Mouse (Mus musculus) adrenal gland, postnatal 36 days (tissue): Measurements from ENCODE around the gene Wwp2. TPM values are rescaled to one million over a fixed set of nuclear protein-coding genes. Genes with fewer than 3 reads are reported as not detected.

Experiments
- DNase-seq, 2 experiments: peaks; one replicate each; pipeline ENCODE4 v3.0.0; 2021; ENCODE audit warnings: mixed read lengths in 1 of 2
- total RNA-seq, 2 experiments: library from RNA; stranded (reverse); gene quantifications; 2 replicates each; pipeline ENCODE4 v1.2.3; 2021

The Wwp2 gene
- total RNA-seq, 2 experiments from 2014 or later, result 32.3 to 43.3 TPM

DNA sequence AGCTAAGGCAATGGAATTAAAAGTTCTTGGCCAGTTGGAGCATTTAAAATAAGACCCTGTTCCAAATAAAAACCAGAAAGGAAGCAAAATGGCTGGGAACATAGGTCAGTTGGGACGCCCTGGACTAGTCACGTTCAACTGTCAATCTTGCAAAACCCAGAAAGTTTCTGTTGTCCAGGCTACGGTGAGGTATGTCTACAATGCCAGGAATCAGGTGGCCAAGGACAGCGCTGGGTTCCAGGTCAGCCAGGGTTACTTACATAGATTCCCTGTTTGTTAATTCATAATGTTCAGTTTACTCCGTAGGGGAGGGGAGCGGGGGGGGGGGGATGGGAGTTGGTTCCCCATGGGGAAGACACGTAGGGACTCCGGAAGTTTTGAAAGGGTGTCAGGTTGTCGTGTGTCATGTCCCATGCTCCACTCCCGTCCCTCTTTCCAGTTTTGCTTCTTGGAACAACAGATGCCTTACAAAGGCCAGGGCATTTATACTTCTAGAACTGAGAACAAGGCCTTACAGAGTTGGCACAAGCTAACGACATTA, 674 bp upstream of the Wwp2 start:
- no peak for DNase-seq

DNA sequence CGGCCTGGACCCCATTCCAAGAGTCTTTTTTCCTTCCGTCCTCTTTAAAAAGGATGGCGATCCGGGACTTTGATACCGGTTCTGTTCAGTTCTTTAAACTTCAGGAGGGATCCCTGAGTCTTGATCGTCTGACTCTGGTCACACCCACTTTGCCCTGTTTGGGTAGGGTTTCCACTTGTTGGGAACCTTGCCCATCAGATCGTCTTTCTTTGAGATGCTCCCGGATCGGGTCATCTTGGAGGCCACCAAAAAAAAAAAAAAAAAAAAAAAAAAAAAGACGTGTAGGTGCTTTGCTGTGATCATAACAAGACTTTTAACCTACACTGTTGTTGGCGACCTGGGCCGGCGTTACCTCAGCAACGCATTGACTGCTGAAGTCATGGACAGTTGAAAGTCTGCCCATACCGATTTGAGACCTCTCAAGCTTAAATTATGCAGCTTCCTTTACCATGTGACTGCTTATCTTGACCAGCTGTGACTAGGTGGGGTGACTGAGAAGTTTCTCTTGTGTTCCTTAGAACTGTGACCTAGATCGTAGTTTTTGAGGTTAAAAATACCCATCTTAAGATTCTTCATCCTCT, 766 bp downstream of the Wwp2 start:
- DNase-seq, result peak; percentile 24 to 33

DNA sequence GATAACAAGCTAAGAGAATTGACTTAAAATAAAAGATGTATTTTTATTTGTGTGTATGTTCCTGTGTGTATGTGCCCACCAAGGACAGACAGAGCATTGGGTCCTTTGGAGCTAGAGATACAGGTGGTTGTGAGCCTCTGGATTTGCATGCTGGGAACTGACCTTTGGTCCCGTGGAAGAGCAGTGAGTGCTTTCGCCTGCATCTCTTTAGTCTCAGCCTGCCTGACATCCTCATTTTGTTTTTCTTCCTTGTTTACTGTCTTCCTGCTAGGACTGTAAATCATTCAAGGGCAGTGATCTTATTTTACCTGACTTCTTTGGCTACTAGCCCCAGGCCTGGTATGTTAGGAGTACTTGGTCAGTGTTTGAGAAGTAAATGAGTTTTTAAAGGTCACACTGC, 1.5 kb downstream of the Wwp2 start:
- DNase-seq, result no peak

DNA sequence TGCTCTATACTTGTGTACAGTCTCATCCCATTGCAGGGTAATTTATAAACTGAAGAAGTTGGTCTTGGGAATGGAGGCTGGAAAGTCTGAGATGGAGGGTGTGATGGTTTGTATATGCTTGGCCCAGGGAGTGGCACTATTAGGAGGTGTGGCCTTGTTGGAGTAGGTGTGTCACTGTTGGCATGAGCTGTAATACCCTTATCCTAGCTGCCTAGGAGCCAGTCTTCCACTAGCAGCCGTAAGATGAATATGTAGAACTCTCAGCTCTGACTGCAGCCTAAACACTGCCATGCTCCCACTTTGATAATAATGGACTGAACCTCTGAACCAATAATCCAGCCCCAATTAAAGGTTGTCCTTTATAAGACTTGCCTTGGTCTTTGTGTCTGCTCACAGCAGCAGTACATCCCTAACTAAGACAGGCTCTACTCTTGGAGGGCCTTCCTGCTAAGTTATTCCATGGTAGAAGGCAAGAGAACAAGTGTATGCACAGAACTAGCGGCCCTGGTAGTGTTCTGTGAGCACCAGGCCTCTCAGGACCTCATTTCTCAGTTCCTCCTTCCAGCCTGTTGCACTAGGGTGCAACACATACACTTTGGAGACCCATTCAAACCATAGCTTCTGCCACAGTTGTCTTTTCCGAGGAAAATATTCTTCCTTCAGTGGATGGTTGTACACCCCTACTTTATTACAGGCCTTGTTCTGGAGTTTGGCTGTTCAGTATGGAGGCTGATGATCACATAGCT, 3.9 kb downstream of the Wwp2 start:
- DNase-seq, result no peak

DNA sequence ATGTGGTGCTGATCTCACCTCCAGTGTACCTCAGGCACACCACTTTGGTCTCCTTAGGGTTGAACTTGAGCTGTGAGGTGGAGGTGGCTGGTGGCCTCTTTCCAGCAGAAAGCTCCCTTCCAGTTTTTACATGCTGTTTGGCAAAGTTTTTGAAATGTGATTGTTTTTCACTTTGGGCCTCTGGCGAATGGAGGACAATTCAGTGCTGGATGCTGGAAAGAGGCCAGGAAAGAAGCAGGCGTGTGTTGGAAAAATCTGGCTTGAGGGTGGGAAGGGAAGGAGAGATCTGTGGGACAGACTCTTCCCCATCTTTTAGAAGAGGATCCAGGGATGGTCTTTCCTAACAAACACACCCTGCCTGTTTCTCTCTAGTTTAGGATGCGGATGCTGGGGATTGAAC, 8.5 kb downstream of the Wwp2 start:
- no peak for DNase-seq

DNA sequence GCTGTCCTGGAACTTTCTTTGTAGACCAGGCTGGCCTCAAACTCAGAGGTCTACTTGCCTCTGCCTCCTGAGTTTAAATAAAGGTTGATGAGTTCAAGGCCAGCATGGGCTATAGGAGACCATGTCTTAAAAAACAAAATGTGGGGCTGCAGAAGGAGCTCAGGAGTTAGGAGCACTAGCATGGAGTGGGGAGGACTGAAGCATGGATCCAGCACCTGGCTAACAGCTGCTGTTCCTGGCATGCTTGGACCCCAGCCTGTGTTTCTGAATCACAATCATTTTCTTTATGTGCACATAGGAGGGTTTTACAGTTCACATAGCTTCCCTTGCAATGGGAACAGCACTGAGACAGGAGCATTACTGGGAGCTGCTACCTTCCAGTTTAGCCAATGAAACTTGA, 11.5 kb downstream of the Wwp2 start:
- no peak for DNase-seq

DNA sequence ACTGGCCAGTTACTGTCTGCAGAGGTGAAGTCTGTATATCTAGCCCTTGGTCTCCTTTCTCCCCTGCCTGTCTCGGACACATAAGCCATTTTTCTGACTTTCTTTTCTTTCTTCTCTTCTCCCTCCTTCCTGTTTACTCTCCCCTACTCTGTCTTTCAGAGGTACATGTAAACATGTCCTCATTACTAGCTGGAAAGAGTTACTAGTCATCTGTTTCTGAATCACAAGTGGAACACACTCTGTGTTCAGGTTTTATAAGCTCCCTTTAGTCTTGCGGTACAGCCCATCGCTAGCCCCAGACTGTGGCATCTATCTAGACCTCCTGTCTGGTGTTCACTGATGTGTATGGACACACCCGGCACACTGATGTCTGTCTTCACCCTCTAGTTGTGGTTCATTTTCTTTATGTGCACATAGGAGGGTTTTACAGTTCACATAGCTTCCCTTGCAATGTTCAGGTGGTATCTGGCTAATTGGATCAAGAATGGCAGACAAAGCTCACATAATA, 12.3 kb downstream of the Wwp2 start:
- no peak for DNase-seq

DNA sequence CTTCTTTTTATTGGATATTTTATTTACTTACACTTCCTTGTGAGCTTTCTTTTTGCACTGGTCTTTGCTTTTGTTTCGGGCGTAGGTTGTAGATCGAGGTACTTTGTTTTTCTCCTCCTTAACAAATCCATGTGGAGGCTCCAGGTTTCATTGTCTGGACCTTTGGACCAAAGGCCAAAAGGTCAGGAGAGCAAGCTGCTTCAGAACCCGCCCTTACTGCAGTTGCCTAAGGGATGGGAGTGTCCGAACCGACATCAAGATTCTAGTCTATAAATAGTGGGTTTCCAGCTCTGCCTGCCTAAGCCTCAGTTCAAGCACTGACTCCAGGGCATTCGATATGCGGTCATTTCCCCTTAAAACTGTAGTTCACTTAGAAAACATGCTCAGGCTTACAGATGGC, 13.0 kb downstream of the Wwp2 start:
- no peak for DNase-seq

DNA sequence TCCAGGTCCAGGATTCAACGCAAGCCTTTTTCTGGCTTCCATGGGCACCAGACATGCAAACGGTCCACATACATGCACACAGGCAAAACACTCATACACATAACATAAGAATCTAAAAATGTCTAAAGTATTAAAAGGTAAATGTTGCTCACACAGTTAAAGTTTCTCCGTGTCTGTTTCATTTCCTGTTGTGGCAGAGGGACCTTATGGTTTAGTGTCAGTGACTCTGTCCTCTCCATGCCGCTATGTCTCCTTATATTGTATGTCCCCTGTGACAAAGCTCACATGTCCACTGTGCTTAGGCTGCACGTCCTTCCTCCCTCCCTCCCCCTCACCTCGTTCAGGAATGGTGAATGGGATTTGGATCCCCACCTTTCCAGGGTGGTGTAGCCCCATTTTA, 13.5 kb downstream of the Wwp2 start:
- no peak for DNase-seq

DNA sequence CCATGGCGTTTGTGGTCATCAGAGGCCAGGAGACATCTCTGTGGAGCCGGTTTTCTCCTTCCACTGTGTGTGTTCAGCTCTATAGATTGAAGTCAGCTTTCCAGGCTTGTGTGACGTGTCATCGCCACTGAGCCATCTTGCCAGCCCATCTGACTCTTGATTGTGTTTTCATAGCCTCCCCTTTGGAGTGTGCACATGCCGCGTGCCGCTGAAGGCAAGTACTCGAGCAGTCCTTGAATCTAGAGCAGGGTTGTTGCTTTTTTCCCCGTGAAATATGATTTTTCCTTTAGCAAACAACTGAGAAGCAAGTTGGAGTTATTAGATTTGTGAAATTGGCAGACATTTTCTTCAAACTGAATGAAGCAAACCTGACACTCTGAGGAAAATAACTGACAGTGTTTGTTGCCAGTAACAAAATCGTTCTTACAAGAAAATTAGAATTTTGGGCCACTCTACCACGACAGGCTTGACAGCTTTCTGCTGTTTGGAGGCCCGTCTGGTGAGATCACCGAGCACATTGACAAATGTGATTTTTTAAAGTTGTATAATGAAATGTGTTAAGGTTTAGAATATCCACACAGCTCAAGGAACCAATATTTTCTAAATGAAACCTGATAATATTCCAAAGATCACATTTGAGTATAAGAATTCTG, 15.4 kb downstream of the Wwp2 start:
- DNase-seq, result no peak

DNA sequence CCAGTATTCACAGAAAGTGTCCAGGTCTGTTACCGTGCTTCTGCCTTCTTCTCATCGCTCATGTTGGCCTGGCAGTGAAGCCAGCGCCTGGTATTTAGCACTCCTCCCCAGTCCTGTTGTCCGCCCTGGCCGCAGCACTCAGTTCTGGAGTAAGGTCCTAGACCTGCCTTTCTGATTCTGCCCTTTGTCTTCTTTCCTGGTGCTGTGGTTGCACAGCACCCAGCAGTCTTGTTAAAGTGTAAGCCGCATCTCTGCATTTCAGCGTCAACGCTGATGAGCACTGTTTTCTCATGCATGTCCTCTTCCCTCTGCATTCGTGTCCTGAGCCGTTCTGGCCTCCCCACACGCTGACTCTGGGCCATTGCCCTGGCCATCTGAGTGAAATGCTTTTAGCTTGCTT, 17.2 kb downstream of the Wwp2 start:
- no peak for DNase-seq

DNA sequence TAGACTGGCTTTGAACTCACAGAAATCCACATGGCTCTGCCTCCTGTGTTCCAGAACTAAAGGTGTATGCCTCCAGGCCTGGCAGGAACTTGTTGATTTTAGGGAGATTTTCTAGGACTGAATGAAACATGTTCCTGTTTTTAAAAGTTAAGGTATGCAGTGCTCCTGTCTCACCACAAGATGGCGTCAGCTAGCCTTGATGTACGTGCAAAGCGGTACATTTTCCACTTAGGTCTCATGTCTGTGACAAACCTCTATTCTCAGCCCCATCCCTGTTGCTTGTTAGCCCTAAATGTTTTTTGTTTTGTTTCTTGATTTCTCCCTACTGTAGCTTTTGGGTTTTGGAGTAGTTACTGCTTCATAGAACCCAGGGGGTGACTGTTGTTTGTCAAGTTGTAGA, 19.1 kb downstream of the Wwp2 start:
- DNase-seq, result peak; percentile 25 to 51

DNA sequence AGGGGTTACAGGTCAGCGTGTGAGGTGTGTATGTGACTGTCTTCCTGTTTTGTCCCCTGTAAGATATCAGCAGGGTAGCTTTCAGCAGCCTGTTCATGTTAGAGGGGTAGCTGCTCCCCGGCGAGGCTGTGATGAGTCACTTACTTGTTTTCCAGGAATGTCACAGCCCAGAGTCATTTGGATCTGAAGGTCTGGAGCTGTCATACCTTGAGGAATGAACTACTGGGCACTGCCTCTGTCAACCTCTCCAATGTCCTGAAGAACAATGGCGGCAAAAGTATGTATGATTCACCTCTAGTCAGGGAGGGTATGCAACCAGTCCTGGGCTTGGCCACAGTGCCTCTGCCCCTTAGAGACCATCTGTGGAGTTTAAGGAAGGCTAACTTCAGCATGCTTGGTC, 21.6 kb downstream of the Wwp2 start:
- DNase-seq, result peak; percentile 34 to 39

DNA sequence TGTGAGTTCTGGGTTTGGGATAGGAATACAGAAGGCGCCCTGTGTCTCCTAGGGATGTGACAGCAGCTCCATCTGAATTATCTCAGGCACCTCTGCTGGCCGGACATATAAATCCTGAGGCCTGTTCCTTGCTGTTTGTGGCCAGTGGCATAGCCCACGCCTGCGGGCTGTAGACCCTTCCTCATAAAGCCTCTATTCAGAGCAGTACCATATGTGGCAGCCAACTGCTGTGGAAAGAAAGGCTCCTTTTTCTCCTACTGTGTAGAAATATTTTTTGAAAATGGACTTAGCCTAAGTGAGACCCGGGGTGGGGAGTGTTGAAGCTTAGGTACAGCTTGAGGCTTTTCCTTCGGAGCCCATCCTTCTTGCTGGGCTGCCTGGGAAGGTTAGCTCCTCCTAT, 22.1 kb downstream of the Wwp2 start:
- DNase-seq, result no peak

DNA sequence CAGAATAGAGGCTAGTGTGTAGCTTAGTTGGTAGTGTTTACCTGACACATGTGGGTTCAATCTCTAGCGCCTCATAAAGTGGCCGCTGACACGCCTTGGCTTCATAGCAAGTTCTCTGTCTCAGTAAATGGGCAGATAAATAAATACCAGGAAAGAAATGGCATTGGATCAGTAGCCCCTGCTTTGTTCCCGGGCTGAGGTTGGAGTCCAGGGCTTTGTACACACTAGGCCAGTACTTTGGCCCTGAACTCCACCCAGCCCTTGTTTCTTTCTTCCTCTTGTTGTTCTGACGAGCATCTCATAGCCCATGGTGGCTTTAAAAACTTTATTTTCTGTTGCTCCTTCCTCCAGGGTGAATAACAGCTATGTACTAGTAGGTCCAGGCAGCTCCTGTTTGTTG, 26.3 kb downstream of the Wwp2 start:
- DNase-seq, result no peak

DNA sequence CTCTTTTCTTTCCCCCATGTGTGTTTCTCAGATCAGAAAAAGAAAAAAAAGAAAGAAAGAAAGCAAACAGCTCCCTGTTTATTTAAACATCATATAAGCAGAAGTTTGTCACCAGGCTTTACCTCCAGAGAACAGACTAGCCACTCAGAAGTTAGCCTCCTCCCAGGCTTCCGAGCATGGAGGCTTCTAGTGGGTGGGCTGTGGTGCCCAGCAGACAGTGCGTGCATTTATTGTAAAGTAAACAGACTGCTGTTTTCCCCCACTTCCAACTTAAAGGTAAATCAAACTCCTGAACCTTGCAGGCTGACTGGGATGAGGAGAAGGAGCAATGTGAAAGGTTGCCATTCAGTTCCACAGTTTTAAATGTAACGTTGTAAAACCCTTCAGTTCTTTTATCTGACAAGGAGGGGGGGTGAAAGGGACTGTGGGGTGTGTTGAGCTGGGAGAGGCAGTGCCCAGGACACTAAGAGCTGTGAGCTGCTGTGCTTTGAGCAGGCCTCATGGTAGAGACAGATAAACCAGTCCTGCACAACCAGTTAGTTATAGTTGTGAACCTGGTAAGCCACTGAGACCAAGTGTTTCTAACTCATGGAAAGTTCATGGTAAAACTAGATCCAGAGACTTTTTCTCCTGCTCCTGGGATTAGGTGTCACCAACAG, 29.3 kb downstream of the Wwp2 start:
- DNase-seq, result no peak

DNA sequence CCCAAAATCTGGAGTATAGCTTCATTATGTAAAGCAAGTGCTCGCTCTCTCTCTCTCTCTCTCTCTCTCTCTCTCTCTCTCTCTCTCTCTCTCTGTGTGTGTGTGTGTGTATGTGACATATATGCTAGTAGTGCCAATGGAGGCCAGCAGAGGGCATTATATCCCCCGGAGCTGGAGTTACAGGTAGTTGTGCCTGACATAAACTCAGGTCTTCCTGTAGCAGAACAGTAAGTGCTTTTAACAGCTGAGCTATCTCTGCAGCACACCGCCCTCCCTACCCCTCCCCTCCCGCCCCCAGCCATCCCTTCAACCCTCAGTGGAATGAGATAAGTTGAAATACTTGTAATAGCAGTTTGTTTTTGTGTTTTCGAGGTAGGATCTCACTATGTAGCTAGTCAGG, 30.5 kb downstream of the Wwp2 start:
- DNase-seq, result no peak

DNA sequence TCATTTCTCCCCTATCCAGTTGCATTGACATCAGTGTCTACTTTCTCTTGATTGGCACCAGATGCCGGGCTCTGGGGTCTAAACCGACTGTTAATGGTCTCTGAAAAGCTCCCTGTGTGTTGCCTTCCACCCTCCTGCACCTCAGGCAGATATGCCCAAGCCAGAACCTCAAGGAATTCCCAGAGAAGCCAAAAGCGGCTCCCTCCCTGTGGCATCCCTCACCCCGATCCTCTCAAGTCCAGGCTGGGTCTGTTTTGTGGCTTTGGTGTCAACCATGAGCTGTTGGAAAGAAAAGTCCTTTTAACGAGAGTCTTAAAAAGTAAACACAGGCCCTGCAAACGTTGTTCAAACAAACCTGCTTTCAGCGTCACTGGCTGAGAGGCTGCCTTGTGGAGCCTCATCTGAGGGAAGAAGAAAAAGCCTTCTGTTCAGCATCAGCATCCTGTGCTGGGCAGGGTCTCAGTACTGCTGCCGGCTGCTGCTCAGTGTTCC, 32.7 kb downstream of the Wwp2 start:
- no peak for DNase-seq

DNA sequence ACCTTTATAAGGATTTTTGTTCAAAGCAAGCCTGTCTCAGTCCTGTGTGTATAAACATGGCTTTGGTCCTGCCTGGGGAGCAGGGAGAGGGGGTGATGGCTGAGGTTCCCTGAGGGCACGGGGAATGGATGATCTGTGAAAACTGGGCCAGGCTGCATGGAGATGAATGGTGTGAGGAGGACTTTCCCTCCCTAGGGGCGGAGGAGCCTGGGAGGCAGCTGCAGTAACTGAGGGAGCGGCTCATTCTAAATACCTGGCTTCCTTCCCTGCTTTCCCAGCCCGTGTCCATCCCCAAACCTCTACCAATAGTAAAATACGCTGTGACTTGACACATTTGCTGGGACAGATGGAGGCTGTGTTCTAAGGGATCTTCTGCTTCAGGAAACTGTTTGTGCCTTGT, 34.1 kb downstream of the Wwp2 start:
- no peak for DNase-seq

DNA sequence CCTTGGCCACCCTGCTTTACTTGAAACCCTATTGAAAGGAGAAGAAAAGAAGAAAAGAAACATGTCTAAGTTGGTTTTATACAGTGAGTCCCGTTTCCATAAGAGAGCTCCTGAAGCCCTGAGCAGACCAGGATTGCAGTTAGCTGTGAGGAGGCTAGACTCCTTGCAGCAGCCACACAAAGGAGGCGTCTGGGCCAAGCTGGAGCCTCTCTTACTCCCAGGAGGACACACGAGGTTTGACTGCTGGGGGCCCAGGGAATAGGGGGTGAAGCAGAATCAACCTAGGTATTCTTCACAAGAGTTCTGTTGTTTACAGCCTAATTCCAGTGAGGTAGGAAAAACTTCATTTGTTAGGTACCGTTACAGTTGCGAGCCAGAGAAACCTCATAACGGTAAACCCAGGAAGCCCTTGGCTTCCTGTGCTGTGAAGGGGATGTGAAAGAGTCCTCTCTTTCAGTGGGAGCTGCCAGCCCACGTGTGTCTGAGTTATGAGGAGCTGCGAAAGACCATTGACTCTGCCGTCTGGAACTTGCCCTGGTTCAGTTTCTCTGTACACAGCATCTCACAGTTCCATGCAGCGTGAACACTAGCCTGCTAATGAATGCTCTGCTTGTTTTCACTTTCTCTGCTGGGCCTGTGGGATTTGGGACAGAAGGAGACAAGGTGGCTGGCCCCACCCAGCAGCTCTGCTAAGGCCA, 36.4 kb downstream of the Wwp2 start:
- no peak for DNase-seq

DNA sequence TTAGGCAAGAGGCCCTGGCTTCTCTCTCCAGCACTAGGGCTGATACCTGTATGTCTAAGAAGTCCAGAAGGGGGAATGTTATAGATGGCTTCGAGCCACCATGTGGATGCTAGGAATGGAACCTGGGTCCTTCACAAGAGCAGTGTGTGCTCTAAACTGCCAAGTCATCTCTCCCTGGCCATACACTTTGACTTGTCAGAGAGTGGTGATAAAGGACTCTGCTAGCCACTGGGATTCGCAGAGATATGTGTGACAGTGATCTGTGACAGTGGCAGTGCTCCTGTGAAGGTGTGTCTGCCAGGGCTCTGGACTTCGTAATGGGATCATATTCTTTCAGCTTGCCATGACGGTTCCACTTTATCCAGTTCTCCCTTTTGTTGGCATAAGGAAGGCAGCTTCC, 37.2 kb downstream of the Wwp2 start:
- no peak for DNase-seq

DNA sequence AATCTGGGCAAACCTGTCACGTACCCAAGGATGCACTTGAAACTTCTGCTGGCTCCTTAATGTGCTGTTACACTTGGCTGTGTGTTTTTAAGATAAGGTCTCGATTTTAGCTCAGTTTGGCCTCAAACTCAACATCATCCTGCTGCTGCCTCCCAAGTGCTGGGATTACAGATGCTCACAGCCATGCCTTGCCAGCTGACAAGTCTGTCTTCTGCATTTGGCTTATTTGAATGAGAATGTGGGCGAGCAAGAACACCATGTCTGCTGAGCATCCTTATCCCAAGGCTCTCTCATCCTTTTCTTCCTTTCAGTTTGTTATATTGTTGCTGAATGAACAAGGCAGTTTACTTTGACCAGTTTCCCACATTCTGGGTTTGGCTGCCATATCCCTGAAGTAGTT, 39.4 kb downstream of the Wwp2 start:
- DNase-seq, result no peak
